Mouse (Mus musculus) ES-CJ7 (cell line): ENCODE data around the gene Hspa1b.

Experiments used
- DNase-seq: peaks from one replicate; pipeline ENCODE4 v3.0.0; 2011; ENCODE audit warnings: low read depth, low spot score

Hspa1b gene

DNA sequence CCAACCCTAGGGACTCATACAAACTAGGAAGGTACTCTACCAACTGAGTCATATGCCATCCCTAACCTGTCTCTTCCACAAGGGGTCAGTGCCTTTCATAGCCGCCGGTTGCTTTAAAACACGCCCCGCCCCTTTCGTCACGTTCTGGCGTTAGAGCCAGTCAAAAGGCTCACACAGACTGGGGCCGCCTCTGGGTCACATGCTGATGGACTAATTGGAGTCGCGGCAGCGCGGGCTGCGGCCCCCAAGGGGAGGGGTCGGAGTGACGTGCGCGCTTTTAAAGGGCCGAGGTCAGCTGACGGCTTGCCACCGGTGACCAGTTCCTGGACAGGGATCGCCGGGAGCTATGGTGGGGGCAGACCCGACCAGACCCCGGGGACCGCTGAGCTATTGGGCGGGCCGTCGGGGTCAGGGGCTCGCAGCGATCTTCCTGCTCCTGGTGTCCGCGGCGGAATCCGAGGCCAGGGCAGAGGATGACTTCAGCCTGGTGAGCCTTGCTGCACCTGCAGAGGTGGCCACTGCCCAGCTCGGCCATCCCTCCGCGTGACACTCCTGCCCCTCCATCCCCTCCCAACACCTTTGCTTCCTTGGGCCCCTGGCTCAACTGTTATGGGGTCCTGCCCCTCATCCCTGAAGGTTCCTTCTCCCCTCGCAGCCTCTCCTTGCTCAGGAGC lies 27.8 kb downstream of the Hspa1b start, which contains the start of gene Neu1:
TSS of gene Neu1 (plus strand) at position 193 of the 674 bp plus-strand sequence.
- DNase-seq, result peak; percentile 98

DNA sequence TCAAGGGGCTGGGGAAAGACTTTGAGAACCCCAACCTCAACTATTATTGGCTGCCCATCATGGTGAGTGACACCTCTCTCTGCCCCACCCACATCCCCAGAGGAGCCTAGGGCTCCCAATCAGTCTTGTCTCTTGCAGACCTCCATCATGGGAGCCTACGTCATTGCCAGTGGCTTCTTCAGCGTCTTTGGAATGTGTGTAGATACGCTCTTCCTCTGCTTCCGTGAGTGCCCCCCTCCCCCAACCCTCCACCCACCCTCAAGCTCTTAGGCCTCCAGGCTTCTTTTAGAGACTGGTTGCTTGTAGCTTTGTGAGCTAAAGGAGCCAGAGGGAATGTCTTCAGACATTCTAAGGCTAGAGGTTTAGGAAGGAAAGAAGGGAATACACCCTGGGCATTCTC lies 30.2 kb downstream of the Hspa1b start:
- DNase-seq, result peak; percentile 70

DNA sequence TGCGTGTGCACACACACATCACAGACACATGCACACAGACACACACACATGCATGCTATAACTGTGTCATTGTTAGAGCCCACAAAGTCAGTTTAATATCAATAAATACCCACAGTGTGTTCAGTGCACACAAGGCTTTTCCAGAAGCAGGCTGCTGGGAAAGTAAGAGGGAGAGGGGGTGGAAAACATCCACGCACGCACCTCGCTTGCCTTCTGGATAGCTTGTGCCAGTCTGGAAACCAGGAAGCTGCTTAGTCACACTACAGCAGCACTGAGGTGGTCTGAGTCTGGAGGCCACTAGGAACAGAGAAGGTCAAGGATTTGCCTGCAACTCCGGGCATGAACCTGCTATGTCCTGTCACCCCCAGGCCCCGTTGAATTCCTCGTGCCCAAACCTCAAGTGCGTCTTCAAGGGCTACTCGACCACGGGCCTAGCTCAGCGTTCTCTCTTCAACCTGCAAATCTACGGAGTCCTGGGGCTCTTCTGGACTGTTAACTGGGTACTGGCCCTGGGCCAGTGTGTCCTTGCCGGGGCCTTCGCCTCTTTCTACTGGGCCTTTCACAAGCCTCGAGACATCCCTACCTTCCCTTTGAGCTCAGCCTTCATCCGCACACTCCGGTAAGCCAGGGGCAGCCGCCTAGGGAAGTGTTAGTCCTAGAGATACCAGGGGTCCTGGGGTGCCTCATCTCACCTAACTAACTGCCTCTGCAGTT lies 31.6 kb downstream of the Hspa1b start:
- DNase-seq, result no peak

DNA sequence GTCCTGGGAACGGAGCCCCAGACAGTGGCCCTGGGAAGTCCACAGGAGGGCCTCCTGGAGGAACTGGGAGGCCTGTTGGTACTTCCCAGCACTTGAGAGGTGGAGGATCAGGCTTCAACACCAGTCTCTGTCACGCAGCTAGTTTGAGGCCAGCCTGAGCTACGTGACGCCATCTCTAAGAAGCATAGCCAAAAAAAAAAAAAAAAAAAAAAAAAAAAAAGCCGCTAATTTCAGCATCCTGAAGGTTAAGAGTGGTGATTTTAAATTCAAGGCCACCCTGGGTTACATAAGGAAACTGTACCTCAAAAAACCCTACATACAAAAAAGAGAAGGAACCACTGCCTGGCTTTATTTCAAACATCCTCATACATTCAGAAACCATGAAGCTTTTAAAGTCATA lies 34.8 kb downstream of the Hspa1b start:
- DNase-seq, result no peak

DNA sequence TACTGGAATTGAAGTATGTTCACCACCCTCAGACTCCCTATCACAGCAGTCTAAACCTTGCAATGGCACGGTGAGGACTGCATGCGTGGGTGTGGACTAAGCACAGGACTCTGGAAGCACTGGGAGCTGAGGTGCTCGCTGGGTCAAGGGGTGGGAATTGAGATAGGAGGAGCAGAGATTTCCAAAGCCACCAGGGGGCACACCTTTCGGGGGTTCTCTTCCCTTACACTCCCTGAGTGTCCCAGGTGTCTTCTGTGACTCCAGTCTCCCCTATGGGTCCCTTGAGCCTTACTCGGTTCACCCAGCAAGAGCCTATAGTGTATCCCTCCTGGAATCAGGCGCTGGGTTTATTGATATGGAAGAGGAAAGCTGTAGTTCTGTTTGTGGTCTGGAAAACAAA lies 36.1 kb downstream of the Hspa1b start:
- peak; percentile 50 for DNase-seq

DNA sequence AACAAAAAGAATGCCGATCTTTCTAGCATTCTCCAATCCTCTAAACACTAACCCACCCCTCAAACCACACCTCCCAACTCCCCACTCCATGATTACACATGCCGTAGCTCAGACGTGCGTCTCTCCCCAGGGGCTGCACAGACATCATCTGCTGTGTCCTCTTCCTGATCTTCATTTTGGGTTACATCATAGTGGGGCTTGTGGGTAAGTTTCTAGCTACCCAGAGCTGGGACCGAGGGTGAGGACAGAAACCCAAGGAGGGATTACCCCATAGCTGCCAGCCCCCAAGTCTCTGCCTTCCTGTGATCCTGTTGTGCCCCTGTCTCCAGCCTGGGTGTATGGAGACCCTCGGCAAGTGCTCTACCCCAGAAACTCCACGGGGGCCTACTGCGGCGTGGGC lies 41.9 kb downstream of the Hspa1b start:
- DNase-seq, result no peak

DNA sequence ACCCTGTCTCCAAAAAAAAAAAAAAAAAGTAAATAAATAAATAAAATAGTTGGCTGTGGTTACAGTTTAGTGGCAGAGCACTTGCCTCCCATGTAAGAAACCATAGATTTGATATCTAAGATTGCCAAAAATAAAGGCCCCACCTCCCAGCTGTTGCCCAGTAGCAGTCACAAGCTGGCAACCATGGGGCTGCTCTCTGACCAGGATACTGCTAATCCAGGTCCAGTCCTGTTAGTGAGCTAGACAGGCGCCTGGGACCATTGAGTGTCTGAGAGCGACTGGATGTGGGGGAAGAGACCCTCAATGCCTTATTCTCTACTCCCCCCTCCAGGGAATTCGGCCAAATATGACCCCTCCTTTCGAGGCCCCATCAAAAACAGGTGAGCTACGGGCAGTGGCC lies 42.7 kb downstream of the Hspa1b start:
- DNase-seq, result no peak

DNA sequence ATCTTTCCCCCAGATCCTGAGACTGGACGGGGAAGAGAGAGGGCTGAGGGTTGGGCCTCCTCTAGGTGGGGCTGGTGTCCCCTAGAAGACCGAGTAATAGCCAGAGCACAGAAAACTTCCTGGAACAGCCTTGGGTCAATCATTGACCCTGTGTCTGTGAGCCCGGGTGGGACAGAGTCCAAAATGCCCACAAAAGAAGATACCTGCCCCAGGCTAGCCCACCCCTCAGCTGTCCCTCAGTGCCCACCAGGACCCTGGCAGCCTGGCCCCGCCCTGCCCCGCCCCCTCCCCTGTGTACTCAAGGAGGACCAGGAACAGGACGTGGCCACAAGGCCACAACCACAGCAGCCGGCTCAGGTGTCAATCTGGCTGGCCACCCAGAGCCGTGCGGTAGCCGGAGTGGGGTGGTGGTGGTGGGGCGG lies 43.6 kb downstream of the Hspa1b start:
- no peak for DNase-seq

DNA sequence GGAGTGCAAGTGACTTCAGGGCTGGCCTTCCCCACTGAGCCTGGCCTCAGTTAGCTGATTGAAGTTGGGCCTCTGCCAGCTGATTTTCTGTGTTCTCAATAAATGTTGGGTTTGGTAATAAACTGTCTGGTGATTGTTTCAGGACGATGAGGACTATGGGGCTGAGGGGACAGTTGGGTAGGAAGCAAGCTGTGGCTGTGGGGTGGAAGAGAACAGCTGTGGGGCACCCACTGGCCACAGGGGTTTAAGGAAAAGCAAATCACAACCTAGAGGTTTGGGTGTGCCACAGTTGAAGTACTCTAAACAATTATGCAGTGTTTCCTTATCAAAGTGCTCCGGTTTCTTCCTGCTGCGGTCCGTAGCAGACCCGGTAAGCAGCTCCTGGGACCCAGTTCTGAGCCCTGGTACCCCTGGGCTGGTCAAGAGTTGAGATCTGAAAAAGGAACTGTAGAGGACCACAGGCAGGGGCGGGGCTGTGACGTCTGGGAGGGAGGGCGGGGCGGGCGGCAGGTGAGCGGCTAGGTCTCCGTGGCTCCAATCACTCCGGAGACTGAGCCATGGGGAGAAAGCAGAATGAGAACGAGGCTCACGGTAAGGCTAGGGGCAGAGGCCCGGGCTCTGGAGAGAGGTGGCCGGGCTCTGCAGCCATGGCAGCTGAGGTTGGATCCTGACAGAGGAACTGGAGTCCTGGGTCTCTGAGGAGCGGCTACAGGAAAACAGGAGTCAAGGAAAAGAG lies 44.9 kb downstream of the Hspa1b start, which contains the start of gene Slc44a4:
TSS of gene Slc44a4 (plus strand) at position 537 of the 736 bp plus-strand sequence.
- DNase-seq, result no peak

DNA sequence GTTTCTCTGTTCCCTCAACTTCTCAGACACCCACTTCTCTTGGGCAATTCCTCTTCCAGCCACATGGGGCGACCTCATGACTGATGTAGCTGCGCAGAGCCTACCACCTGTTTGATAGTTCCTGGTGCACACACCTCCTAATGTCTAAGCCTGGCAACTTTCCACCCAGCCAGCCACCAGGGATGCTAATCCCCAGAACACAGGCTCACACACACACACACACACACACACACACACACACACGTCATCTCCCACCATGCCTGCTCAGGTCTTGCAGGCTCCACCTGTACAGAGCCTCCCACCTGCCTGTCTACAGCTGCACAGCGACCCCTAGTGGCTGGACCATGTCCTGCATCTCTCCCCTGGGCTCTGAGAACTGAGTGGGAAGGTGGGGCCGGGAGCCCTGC lies 47.1 kb downstream of the Hspa1b start:
- peak; percentile 91 for DNase-seq

DNA sequence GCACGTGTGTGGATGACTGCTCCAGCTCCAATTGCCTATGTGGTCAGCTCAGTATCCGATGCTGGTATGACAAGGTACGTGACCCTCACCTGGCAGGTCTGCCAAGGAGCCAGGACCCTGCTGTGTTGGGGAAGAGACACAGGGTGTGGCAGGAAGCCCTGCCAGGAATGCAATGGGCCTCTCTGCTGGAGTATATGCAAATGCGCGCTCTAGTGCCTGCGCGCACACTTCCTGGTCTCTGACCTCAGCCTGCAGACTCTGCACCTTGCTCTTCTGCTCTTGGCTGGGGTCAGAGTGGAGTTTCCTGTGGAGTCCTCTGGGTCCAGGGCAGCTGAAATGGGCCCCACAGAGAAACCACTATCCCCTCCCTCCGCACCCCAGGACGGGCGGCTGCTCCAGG lies 48.1 kb downstream of the Hspa1b start:
- DNase-seq, result peak; percentile 89
